Mouse (Mus musculus): ENCODE measurements at regions not wholly inside any gene's neighbourhood (a gene's known extent, or its start where the extent isn't known, plus 50 kb on each side); places are given as distances from the start of the nearest gene placed in this dataset.

GRCm38 (mm10) chrX:97748251-97749016 lies 371.4 kb upstream of the Eda2r start:
- no peak for DNase-seq (ENCODE audit: low spot score in 2 of 2)

- DNase-seq (ENCODE audit: low spot score in 2 of 2): no peak
Measured at GRCm38 (mm10) chrX:97744356-97744755, 367.3 kb upstream of the Eda2r start.

- no peak for DNase-seq (ENCODE audit: low spot score in 2 of 2)
Measured at GRCm38 (mm10) chrX:97724537-97724936, 347.5 kb upstream of the Eda2r start.

GRCm38 (mm10) chrX:97707851-97708250 lies 330.8 kb upstream of the Eda2r start:
- no peak for DNase-seq (ENCODE audit: low spot score in 2 of 2)

- peak in 1 of 2 experiments; percentile 1 for DNase-seq (ENCODE audit: low spot score in 2 of 2)
Measured at GRCm38 (mm10) chrX:97658726-97659125, 281.7 kb upstream of the Eda2r start.

GRCm38 (mm10) chrX:97651601-97652290 lies 274.7 kb upstream of the Eda2r start:
- DNase-seq (ENCODE audit: low spot score in 2 of 2): no peak
